Mouse (Mus musculus) liver, embryonic 15.5 days (tissue): Measurements from ENCODE around the gene Bhlha15. TPM values are rescaled to one million over a fixed set of nuclear protein-coding genes. Genes with fewer than 3 reads are reported as not detected.

Experiments used
- ATAC-seq: fragments of 200-750 bp; cut with Nextera tagmentation; 2 replicates; pipeline ENCODE4 v1.8.0; 2017; ENCODE audit warnings: moderate number of reproducible peaks, mild to moderate bottlenecking, moderate library complexity; ENCODE audit not compliant: insufficient read depth
- H3K27ac ChIP-seq: fragments of 300-500 bp; sonication (generic); replicated peaks from 2 replicates; pipeline ENCODE4 v1.5.1; 2015; ENCODE audit warnings: mild to moderate bottlenecking, inconsistent platforms
- H3K27me3 ChIP-seq: fragments of 300-500 bp; sonication (generic); 2 replicates; pipeline ENCODE4 v1.6.1; 2015; ENCODE audit warnings: mild to moderate bottlenecking, inconsistent platforms
- H3K36me3 ChIP-seq: fragments of 300-500 bp; sonication (generic); replicated peaks from 2 replicates; pipeline ENCODE4 v1.6.1; 2015; ENCODE audit warnings: moderate library complexity, mild to moderate bottlenecking, inconsistent platforms
- H3K4me1 ChIP-seq: fragments of 300-500 bp; sonication (generic); replicated peaks from 2 replicates; pipeline ENCODE4 v1.6.1; 2015; ENCODE audit warnings: inconsistent platforms
- H3K4me2 ChIP-seq: fragments of 300-500 bp; sonication (generic); 2 replicates; pipeline ENCODE4 v1.6.1; 2015; ENCODE audit warnings: moderate library complexity, mild to moderate bottlenecking, inconsistent platforms
- H3K4me3 ChIP-seq: fragments of 300-500 bp; sonication (generic); replicated peaks from 2 replicates; pipeline ENCODE4 v1.5.1; 2015; ENCODE audit warnings: mild to moderate bottlenecking, inconsistent platforms
- H3K9ac ChIP-seq: fragments of 300-500 bp; sonication (generic); 2 replicates; pipeline ENCODE4 v1.6.1; 2015; ENCODE audit warnings: moderate library complexity, mild to moderate bottlenecking, inconsistent platforms
- H3K9me3 ChIP-seq: fragments of 300-500 bp; sonication (generic); replicated peaks from 2 replicates; pipeline ENCODE4 v1.6.1; 2016; ENCODE audit warnings: inconsistent platforms
- WGBS: fragments of 180-500 bp; shearing (Covaris S2); methylation state at CpG from one replicate; pipeline ENCODE4 v1.1.7; 2015; ENCODE audit warnings: mixed read lengths; ENCODE audit not compliant: insufficient replicate concordance; 5-methylcytosine and 5-hydroxymethylcytosine counted together
- polyA plus RNA-seq: library from polyadenylated mRNA; unstranded; fragments of >200 nt; fragmentation: Nextera tagmentation; extraction: Ambion mirVana; gene quantifications from 2 replicates; pipeline ENCODE4 v1.2.1, GENCODE M21; 2015

Gene Bhlha15
- polyA plus RNA-seq, 1 experiment from 2014 or later: 0.56 TPM

DNA sequence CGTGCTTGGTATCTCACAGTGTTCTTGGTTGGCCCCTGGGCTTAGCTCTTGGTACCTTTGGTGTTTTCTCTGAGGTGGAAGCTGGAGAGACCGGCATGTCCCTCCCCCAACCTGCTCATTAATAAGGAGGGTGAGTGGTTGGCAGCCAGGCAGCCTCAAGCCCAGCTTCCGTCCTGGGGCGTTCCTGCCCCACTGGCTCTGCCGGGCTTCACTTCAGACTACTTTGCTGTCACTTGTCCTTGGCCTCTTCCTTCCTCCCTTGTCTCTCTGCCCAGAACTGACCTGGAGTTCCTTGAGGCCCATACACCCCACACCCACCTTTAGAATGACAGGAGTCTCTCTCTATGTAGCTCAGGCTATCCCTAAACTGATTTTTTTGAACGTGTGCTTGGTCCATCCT lies 2.6 kb downstream of the Bhlha15 start:
- no peaks in the 10 kb centered on the region for H3K36me3 ChIP-seq
- H3K27me3 ChIP-seq: no peaks in the 10 kb centered on the region
- no peak for ATAC-seq
- H3K9me3 ChIP-seq: no peaks in the 10 kb centered on the region
- no peak overlapping the region for H3K9ac ChIP-seq
- H3K4me2 ChIP-seq: no peak overlapping the region
- H3K27ac ChIP-seq: no peak overlapping the region
- H3K4me3 ChIP-seq: no peak overlapping the region
- H3K4me1 ChIP-seq: peaks cover 20% of the 10 kb centered on the region
- 41% methylated on average over 6 of the region's 6 CpGs for WGBS

DNA sequence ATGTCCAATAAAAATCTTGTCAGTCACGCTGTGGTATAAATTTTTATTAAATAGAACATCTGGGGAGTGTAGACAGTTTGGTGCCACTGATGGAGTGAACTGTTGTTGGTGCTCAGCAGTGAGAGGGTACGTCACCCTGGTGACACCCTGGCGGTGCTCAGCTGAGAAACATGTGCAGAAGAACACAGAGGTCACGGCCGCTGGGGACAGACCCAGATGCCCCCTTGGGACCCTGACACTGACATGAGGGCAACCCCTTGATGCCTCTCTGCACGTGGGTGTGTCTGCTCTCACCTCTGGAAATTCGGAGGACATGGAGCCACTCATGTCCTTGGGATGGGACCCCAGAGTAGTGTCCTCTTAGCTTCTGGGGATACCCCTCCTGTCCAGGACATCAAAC lies 4.3 kb downstream of the Bhlha15 start:
- no peak overlapping the region for H3K9ac ChIP-seq
- no peak overlapping the region for H3K27ac ChIP-seq
- 67% methylated on average over 7 of the region's 7 CpGs for WGBS
- no peak overlapping the region for H3K4me3 ChIP-seq
- no peak overlapping the region for H3K4me2 ChIP-seq
- no peak for ATAC-seq
- H3K36me3 ChIP-seq: no peaks in the 10 kb centered on the region
- no peaks in the 10 kb centered on the region for H3K27me3 ChIP-seq
- H3K4me1 ChIP-seq: peaks cover 18% of the 10 kb centered on the region
- H3K9me3 ChIP-seq: no peaks in the 10 kb centered on the region

DNA sequence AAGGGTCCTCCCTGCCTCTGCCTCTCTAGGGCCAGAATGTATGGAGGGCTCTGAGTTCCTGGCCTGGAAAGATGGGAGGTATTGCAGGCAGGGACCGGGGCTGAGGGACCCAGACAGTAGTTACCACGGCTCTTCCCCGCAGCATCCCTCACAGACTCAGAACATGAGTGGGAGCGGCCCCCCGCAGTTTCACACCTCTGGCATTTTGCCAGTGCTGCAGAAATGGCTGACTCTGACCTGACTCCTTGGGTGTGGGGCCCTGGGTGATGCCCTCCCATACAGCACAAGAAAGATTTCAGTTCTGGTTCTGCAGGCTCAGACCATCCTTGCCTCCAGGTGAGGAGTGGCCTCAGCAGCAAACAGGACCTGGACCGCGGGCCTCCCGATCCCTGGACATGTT lies 5.5 kb downstream of the Bhlha15 start:
- Histone ChIP-seq H3K36me3 (no peaks in the 10 kb centered on the region), H3K9ac (no peak overlapping the region), H3K27me3 (no peaks in the 10 kb centered on the region), H3K9me3 (no peaks in the 10 kb centered on the region), H3K4me3 (no peak overlapping the region), H3K27ac (no peak overlapping the region), H3K4me2 (no peak overlapping the region), H3K4me1 (peaks cover 11% of the 10 kb centered on the region)
- WGBS: 74% methylated on average over 8 of the region's 8 CpGs
- no peak for ATAC-seq

DNA sequence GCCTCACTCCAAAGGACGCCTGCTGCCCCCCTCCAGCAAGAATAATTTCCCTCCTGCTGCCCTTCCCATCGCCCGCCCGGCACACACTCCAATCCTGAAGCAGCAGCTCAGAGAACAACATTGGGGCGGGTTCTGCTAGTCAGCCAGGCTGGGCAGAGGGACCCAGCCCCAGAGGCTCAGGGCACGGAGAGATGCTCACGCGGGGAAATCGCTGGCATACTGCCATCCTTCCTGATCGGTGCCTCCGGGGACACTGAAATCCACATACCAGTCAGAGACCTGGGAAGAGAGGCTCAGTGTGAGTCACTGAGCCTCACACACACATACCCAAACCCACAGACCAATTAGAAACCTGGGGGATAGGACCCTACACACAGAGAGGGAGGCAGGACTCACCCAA lies 10.5 kb downstream of the Bhlha15 start:
- ATAC-seq: no peak
- Histone ChIP-seq H3K4me1 (peaks cover 6% of the 10 kb centered on the region), H3K27ac (no peak overlapping the region), H3K27me3 (no peaks in the 10 kb centered on the region), H3K9me3 (0 out of 2 replicates have a peak, but pooled peaks cover 7% of the 10 kb centered on the region), H3K9ac (no peak overlapping the region), H3K36me3 (peaks cover 12% of the 10 kb centered on the region), H3K4me2 (no peak overlapping the region), H3K4me3 (no peak overlapping the region)
- 75% methylated on average over 11 of the region's 11 CpGs for WGBS

DNA sequence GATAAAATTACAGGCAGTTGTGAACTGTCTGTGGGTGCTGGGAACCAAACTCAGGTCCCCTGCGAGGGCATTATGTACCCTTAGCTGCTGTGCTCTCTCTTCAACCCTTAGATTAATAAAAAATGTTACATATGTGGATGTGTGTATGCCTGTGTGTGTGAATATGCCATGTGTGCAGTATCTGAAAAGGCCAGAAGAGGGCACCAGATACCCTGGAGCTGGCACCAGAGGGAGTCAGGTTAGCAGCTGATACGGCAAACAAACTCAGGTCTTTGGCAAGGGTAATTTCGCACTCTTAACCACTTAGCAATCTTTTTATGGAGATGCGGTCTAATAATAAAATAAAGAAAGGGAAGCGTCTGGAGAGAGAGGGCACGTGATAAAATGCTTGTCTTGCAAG lies 12.3 kb downstream of the Bhlha15 start:
- no peak overlapping the region for H3K4me3 ChIP-seq

DNA sequence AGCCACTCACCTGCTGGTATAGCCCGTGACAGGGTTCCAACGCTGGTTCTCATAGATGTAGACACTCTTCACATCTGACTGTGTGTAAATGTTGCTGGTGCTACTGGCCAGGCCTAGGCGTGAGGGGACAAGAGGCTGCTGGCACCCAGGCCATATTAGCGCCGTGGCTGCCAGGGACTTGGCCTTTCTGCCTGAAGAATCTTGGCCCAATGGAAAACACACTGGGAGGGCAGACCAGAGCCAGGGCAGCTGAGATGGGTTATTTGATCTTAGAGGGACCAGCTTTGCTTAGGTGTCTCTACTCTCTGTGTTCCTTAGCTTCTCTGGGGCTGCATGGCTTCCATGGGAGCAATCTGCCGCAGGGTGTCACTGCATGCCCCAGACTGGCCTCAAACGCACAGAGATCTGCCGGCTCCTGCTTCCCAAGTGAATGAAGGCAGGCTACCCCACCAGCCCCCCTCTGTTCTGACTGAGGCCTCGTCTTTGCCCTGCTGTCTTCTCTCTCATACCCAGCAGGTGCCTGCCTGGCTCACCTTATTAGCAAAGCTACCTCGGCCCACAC lies 13.4 kb downstream of the Bhlha15 start:
- H3K27ac ChIP-seq: no peak overlapping the region
- peaks cover 6% of the 10 kb centered on the region for H3K4me1 ChIP-seq
- H3K27me3 ChIP-seq: no peaks in the 10 kb centered on the region
- 0 out of 2 replicates have a peak, but pooled peaks cover 7% of the 10 kb centered on the region for H3K9me3 ChIP-seq
- H3K4me3 ChIP-seq: no peak overlapping the region
- no peak overlapping the region for H3K9ac ChIP-seq
- 72% methylated on average over 10 of the region's 10 CpGs for WGBS
- peaks cover 12% of the 10 kb centered on the region for H3K36me3 ChIP-seq
- no peak for ATAC-seq
- no peak overlapping the region for H3K4me2 ChIP-seq

More for the DNA sequence above, 12.3 kb downstream of the Bhlha15 start:
- no peak overlapping the region for H3K27ac ChIP-seq
- H3K9ac ChIP-seq: no peak overlapping the region
- whole genome bisulfite sequencing: 83% methylated on average over 6 of the region's 6 CpGs
- H3K27me3 ChIP-seq: no peaks in the 10 kb centered on the region
- 0 out of 2 replicates have a peak, but pooled peaks cover 7% of the 10 kb centered on the region for H3K9me3 ChIP-seq
- H3K36me3 ChIP-seq: peaks cover 12% of the 10 kb centered on the region
- no peak overlapping the region for H3K4me2 ChIP-seq
- no peak for ATAC-seq
- H3K4me1 ChIP-seq: peaks cover 6% of the 10 kb centered on the region

DNA sequence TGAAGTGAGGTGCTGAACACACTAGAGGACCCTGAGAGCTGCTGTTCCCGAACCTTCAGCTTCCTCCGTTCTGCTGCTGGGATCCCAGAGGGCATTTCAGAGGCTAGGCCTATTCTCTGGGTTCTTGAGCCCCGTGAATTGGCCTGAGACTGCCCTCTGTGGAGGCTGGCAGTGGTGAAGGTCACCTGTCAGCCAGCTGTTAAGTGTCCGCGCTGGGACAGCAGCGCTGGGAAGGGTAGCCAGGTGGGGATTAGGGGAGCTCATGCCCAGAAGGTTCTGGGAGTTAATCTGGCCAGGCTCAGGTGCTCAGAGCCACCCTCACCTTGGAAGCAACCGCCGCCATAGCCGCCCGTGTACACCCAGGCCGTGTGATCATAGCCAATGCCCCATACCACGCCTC lies 14.2 kb downstream of the Bhlha15 start:
- Histone ChIP-seq H3K36me3 (peaks cover 12% of the 10 kb centered on the region), H3K27ac (no peak overlapping the region), H3K9me3 (0 out of 2 replicates have a peak, but pooled peaks cover 7% of the 10 kb centered on the region), H3K27me3 (no peaks in the 10 kb centered on the region), H3K4me3 (no peak overlapping the region), H3K4me2 (no peak overlapping the region), H3K9ac (no peak overlapping the region), H3K4me1 (peaks cover 6% of the 10 kb centered on the region)
- 81% methylated on average over 12 of the region's 12 CpGs for WGBS
- ATAC-seq: no peak

DNA sequence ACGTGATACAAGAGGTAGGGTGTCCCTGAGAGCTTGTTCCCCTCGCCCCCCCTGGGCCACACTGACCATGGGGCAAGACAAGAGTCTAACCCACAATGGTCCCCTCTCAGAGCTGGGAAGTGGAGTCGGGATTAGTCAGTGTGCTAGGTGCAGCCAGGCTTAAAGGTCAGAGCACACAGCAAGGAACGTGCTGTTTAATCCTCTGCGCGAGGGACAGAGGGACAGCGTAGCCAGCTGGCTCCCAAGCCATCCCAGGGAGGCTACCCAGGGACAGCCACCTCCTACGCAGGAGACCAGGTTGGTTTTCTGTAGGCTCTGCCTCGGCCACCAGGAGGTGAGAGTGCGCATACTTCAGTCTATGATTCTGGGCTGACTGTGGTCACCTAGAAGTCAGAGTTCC lies 14.8 kb downstream of the Bhlha15 start:
- Histone ChIP-seq H3K9ac (no peak overlapping the region), H3K4me1 (0 out of 2 replicates have a peak, but pooled peaks cover under 1% of the 10 kb centered on the region), H3K27ac (no peak overlapping the region), H3K4me2 (no peak overlapping the region), H3K4me3 (no peak overlapping the region), H3K36me3 (peaks cover 15% of the 10 kb centered on the region), H3K9me3 (0 out of 2 replicates have a peak, but pooled peaks cover 7% of the 10 kb centered on the region), H3K27me3 (no peaks in the 10 kb centered on the region)
- ATAC-seq: no peak
- 80% methylated on average over 10 of the region's 10 CpGs for WGBS

DNA sequence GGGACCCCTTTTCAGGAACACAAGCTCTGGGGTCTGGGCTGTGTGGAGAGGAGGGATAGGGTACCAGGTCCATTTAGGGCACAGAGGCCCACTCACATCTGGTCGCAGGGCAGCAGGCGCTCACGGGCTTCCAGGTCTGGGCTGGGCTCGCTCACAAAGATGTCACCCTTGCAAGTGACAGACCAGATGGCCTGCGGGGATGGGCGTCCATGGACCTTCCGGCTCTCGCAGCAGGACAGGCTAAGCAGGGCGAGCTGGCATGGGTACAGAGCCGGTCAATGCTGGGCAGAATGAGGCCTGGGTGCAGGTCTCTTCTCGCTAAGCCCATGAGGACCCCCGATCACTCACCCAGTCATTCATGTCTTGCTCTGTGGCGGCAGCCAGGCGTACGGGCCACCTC lies 16.0 kb downstream of the Bhlha15 start:
- ATAC-seq: no peak
- H3K4me2 ChIP-seq: no peak overlapping the region
- H3K9me3 ChIP-seq: 0 out of 2 replicates have a peak, but pooled peaks cover 7% of the 10 kb centered on the region
- WGBS: 79% methylated on average over 15 of the region's 15 CpGs
- no peaks in the 10 kb centered on the region for H3K4me1 ChIP-seq
- no peaks in the 10 kb centered on the region for H3K27me3 ChIP-seq
- no peak overlapping the region for H3K9ac ChIP-seq
- no peak overlapping the region for H3K4me3 ChIP-seq
- H3K27ac ChIP-seq: no peak overlapping the region
- peaks cover 16% of the 10 kb centered on the region for H3K36me3 ChIP-seq

DNA sequence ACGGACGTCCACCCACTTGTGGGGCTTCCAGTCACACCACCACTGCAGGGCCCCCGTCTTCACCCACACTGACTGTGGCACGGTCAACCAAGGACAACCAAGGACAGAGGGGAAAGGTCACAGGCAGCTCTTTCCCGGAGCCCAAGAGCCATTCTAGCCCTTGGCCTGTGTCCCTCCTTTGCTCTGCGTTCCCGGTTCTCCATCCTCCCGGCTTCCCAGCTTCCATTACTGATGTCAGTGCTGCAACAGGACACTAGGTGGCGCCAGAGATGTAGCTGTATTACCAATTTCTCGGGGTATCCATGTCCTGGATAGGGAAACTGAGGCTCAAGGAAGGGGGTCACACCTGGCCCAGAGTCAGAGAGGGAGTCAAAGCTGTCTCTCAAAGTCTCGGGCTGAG lies 17.4 kb downstream of the Bhlha15 start:
- Histone ChIP-seq H3K4me3 (no peak overlapping the region), H3K27ac (no peak overlapping the region), H3K9ac (no peak overlapping the region), H3K4me1 (no peaks in the 10 kb centered on the region), H3K9me3 (0 out of 2 replicates have a peak, but pooled peaks cover 3% of the 10 kb centered on the region), H3K36me3 (peaks cover 17% of the 10 kb centered on the region), H3K27me3 (no peaks in the 10 kb centered on the region), H3K4me2 (no peak overlapping the region)
- ATAC-seq: no peak
- 43% methylated on average over 11 of the region's 11 CpGs for WGBS

DNA sequence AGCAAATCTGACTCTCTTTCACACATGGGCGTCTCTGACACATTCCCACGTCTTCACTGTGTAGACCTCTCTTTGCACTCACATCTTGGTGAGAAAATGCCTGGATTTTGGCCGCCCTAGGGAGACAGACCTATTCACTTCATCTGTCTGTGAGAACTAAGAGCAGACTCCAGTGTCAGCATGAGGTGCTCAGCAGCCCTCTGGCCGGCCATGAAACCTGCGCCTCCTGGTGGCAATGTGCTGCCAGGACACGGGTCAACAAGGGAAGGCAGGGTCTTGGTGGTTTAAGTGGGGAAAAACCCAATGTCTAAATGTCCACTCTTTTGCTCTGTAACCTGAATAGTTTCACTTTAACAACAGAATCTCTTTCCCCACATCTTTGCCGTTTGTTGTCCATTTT lies 24.4 kb downstream of the Bhlha15 start:
- H3K27ac ChIP-seq: no peak overlapping the region
- 31% methylated on average over 7 of the region's 7 CpGs for WGBS

DNA sequence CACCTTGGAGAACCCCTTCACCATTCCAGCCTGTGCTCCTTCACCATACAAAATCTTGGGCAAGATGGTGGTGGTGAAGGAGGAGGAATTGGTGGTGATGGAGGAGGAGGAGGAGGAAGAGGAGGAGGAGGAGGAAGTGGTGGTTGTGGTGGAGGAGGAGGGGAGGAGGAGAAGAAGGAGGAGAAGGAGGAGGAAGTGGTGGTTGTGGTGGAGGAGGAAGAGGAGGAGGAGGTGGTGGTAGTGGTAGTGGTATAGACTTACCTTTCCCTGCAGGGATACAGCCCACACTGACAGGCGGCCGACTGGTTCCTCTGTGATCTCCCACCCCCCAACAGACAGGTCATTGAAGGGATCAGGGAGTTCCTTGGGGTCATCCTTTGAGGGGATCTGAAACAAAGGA lies 25.9 kb downstream of the Bhlha15 start:
- no peak overlapping the region for H3K4me2 ChIP-seq
- WGBS: 37% methylated on average over 2 of the region's 2 CpGs
- H3K9me3 ChIP-seq: no peaks in the 10 kb centered on the region
- no peaks in the 10 kb centered on the region for H3K27me3 ChIP-seq
- no peak overlapping the region for H3K4me3 ChIP-seq
- ATAC-seq: no peak
- H3K27ac ChIP-seq: no peak overlapping the region
- 0 out of 2 replicates have a peak, but pooled peaks cover 4% of the 10 kb centered on the region for H3K36me3 ChIP-seq
- no peaks in the 10 kb centered on the region for H3K4me1 ChIP-seq
- no peak overlapping the region for H3K9ac ChIP-seq

More for the DNA sequence above, 24.4 kb downstream of the Bhlha15 start:
- no peak overlapping the region for H3K4me3 ChIP-seq
- H3K36me3 ChIP-seq: peaks cover 9% of the 10 kb centered on the region; the same call in 1 of the 2 replicates
- no peak for ATAC-seq
- H3K4me1 ChIP-seq: no peaks in the 10 kb centered on the region
- no peak overlapping the region for H3K4me2 ChIP-seq
- no peaks in the 10 kb centered on the region for H3K27me3 ChIP-seq
- no peak overlapping the region for H3K9ac ChIP-seq
- H3K9me3 ChIP-seq: no peaks in the 10 kb centered on the region
